Mouse (Mus musculus) heart, embryonic 12.5 days (tissue): ENCODE results near the gene Oaz3. TPM values are rescaled to one million over a fixed set of nuclear protein-coding genes. Genes with fewer than 3 reads are reported as not detected.

Experiments
- ATAC-seq: fragments of 200-750 bp; cut with Nextera tagmentation; 2 replicates; pipeline ENCODE4 v1.8.0; 2017; ENCODE audit warnings: moderate TSS enrichment, moderate library complexity; ENCODE audit not compliant: insufficient number of reproducible peaks, low FRiP score
- H3K27ac ChIP-seq: fragments of 300-500 bp; sonication (generic); 2 replicates; pipeline ENCODE4 v1.5.1; 2016; ENCODE audit warnings: mild to moderate bottlenecking, moderate library complexity; ENCODE audit not compliant: poor library complexity, severe bottlenecking
- H3K27me3 ChIP-seq: fragments of 300-500 bp; sonication (generic); replicated peaks from 2 replicates; pipeline ENCODE4 v1.6.1; 2016; ENCODE audit warnings: mild to moderate bottlenecking, moderate library complexity
- H3K36me3 ChIP-seq: fragments of 300-500 bp; sonication (generic); 2 replicates; pipeline ENCODE4 v1.6.1; 2016; ENCODE audit warnings: mild to moderate bottlenecking, moderate library complexity
- H3K4me1 ChIP-seq: fragments of 300-500 bp; sonication (generic); replicated peaks from 2 replicates; pipeline ENCODE4 v1.6.1; 2016; ENCODE audit warnings: mild to moderate bottlenecking
- H3K4me2 ChIP-seq: fragments of 300-500 bp; sonication (generic); 2 replicates; pipeline ENCODE4 v1.6.1; 2016; ENCODE audit warnings: mild to moderate bottlenecking, moderate library complexity
- H3K4me3 ChIP-seq: fragments of 300-500 bp; sonication (generic); 2 replicates; pipeline ENCODE4 v1.5.1; 2016; ENCODE audit warnings: mild to moderate bottlenecking
- H3K9ac ChIP-seq: fragments of 300-500 bp; sonication (generic); 2 replicates; pipeline ENCODE4 v1.6.1; 2016; ENCODE audit warnings: mild to moderate bottlenecking, moderate library complexity
- H3K9me3 ChIP-seq: fragments of 300-500 bp; sonication (generic); replicated peaks from 2 replicates; pipeline ENCODE4 v1.6.1; 2016; ENCODE audit warnings: mild to moderate bottlenecking, moderate library complexity
- WGBS: fragments of 180-500 bp; shearing (Covaris S2); methylation state at CpG from one replicate; pipeline ENCODE4 v1.1.7; 2016; 5-methylcytosine and 5-hydroxymethylcytosine counted together
- polyA plus RNA-seq: library from polyadenylated mRNA; unstranded; fragments of >200 nt; fragmentation: Nextera tagmentation; extraction: Ambion mirVana; gene quantifications from 2 replicates; pipeline ENCODE4 v1.2.1, GENCODE M21; 2016

Oaz3 gene
- polyA plus RNA-seq, 1 experiment from 2014 or later: 0.57 TPM

DNA sequence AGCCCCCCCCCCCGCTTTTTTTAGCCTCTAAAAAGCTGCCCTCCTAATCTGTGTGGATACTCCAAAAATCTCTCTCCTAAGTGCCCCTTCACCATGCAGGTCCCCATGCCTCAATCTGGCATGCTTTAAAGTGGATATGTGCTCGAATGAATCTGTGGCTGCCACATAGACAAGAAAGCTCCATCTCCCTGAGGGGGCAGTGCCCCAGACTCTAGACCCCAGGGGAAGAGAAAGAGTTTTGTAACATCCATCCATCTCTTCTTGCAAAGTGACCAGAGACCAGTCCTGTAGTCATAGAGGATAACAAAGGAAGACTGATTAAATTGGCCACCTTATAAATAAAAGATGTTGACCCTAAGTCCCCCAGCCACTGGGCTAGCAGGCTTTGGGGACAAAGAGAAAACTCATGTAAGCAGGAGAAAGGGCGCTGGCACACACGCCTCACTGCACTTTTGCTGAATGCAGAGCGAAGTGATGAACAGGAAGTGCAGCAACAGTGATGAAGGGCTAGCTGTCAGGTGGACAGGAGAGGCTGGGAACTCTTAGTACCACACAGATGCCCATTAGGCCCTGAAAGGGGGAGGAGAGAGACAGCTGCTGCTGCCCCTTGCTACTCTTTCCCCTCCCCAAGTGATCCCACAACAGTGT, 43.9 kb downstream of the Oaz3 start:
- WGBS: 43% methylated on average over 5 of the region's 5 CpGs
- Histone ChIP-seq H3K36me3 (no peaks in the 10 kb centered on the region), H3K4me1 (peaks cover 5% of the 10 kb centered on the region; the same call in 1 of the 2 replicates), H3K4me2 (peak overlapping the region; percentile 66), H3K27ac (no peak overlapping the region), H3K9ac (no peak overlapping the region), H3K4me3 (no peak overlapping the region), H3K9me3 (no peaks in the 10 kb centered on the region), H3K27me3 (peaks cover 87% of the 10 kb centered on the region)
- ATAC-seq: no peak

GRCm38 (mm10) chr3:94398943-94399481, 44.7 kb downstream of the Oaz3 start:
- ATAC-seq: no peak

DNA sequence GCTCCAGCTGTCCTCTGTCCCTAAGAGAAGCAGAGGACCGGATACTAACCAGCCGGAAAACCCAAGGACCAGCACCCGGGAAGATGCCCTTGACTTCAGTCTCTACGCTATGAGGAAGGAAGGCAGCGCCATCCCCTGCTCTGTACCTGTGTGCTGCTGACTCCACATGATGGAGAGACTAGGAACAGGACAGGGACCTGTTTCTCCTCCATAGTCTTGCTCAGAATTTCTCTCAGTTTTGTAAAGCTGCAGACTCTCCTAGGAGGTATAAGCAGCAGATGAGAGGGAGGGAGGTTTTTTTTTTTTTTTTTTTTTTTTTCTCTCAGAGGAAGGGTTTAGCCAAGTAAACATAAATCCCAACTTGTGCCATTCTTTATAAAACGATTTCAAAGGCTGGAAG, 45.5 kb downstream of the Oaz3 start, which contains the start of gene Lingo4:
Lingo4 (plus strand) TSS at position 301 of the 400 bp plus-strand sequence.
- peak within 1 kb of the TSS; percentile 66 for H3K4me2 ChIP-seq
- H3K27me3 ChIP-seq: peaks cover 73% of the 10 kb centered on the region
- no peak within 1 kb of the TSS for H3K27ac ChIP-seq
- peaks cover 5% of the 10 kb centered on the region; the same call in 1 of the 2 replicates for H3K4me1 ChIP-seq
- 61% methylated on average over 6 of the region's 6 CpGs for WGBS
- H3K9me3 ChIP-seq: no peaks in the 10 kb centered on the region
- no peaks in the 10 kb centered on the region for H3K36me3 ChIP-seq
- peak within 1 kb of the TSS; percentile 52; the same call in 1 of the 2 replicates for H3K9ac ChIP-seq
- no peak for ATAC-seq
- peak within 1 kb of the TSS; percentile 34 for H3K4me3 ChIP-seq

More at GRCm38 (mm10) chr3:94398943-94399481, 44.7 kb downstream of the Oaz3 start:
- H3K27ac ChIP-seq: no peak overlapping the region
- H3K4me3 ChIP-seq: peak overlapping the region; percentile 34
- H3K4me1 ChIP-seq: peaks cover 5% of the 10 kb centered on the region; the same call in 1 of the 2 replicates
- WGBS: 2% methylated on average over 20 of the region's 20 CpGs
- peak overlapping the region; percentile 52; the same call in 1 of the 2 replicates for H3K9ac ChIP-seq
- H3K27me3 ChIP-seq: peaks cover 81% of the 10 kb centered on the region
- H3K9me3 ChIP-seq: no peaks in the 10 kb centered on the region
- no peaks in the 10 kb centered on the region for H3K36me3 ChIP-seq
- H3K4me2 ChIP-seq: peak overlapping the region; percentile 66

GRCm38 (mm10) chr3:94396851-94397250, 46.9 kb downstream of the Oaz3 start:
- peaks cover 5% of the 10 kb centered on the region; the same call in 1 of the 2 replicates for H3K4me1 ChIP-seq
- H3K9ac ChIP-seq: no peak overlapping the region
- 68% methylated on average over 4 of the region's 4 CpGs for WGBS
- no peak for ATAC-seq
- no peaks in the 10 kb centered on the region for H3K36me3 ChIP-seq
- peaks cover 59% of the 10 kb centered on the region for H3K27me3 ChIP-seq
- H3K9me3 ChIP-seq: no peaks in the 10 kb centered on the region
- H3K4me3 ChIP-seq: no peak overlapping the region
- no peak overlapping the region for H3K4me2 ChIP-seq
- no peak overlapping the region for H3K27ac ChIP-seq

- Histone ChIP-seq H3K9ac (no peak overlapping the region), H3K36me3 (no peaks in the 10 kb centered on the region), H3K27ac (no peak overlapping the region), H3K9me3 (no peaks in the 10 kb centered on the region), H3K27me3 (peaks cover 54% of the 10 kb centered on the region), H3K4me3 (no peak overlapping the region), H3K4me1 (peaks cover 5% of the 10 kb centered on the region; the same call in 1 of the 2 replicates), H3K4me2 (no peak overlapping the region)
- ATAC-seq: no peak
- 59% methylated on average over 1 of the region's 1 CpGs for WGBS
Observed at GRCm38 (mm10) chr3:94396336-94396735, 47.4 kb downstream of the Oaz3 start.

DNA sequence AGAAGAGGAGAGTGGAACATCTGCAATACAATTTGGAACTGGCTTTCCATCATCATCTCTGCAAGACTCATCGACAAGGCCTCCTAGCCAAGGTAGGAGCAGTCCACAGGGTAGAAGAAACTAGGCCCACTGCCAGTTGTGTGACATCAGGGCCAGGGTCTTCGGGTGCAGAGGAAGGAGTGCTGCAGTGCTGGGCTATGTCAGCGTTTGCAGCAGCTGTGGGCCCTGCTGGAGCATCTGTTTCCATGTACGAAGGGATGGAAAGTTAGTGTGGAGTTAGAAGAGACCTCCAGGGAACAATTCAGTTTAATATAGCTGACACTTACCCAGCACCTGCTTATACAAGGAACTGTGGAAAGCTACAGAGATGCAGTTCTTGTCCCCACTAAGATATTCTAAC, 50.7 kb downstream of the Oaz3 start:
- Histone ChIP-seq H3K4me3 (no peak overlapping the region), H3K4me1 (no peaks in the 10 kb centered on the region), H3K9ac (no peak overlapping the region), H3K4me2 (no peak overlapping the region), H3K36me3 (no peaks in the 10 kb centered on the region), H3K27me3 (peaks cover 29% of the 10 kb centered on the region), H3K27ac (no peak overlapping the region), H3K9me3 (no peaks in the 10 kb centered on the region)
- WGBS: 59% methylated on average over 4 of the region's 4 CpGs
- no peak for ATAC-seq

- Histone ChIP-seq H3K4me3 (no peak overlapping the region), H3K27ac (no peak overlapping the region), H3K27me3 (peaks cover 22% of the 10 kb centered on the region), H3K4me1 (no peaks in the 10 kb centered on the region), H3K36me3 (no peaks in the 10 kb centered on the region), H3K9me3 (no peaks in the 10 kb centered on the region), H3K9ac (no peak overlapping the region), H3K4me2 (no peak overlapping the region)
- no peak for ATAC-seq
- WGBS: 75% methylated on average over 2 of the region's 2 CpGs
Observed at GRCm38 (mm10) chr3:94392128-94392527, 51.6 kb downstream of the Oaz3 start.

GRCm38 (mm10) chr3:94391001-94391400, 52.7 kb downstream of the Oaz3 start:
- 80% methylated on average over 5 of the region's 5 CpGs for WGBS
- no peak for ATAC-seq
- Histone ChIP-seq H3K9me3 (no peaks in the 10 kb centered on the region), H3K36me3 (no peaks in the 10 kb centered on the region), H3K4me1 (no peaks in the 10 kb centered on the region), H3K4me2 (no peak overlapping the region), H3K9ac (no peak overlapping the region), H3K4me3 (no peak overlapping the region), H3K27ac (no peak overlapping the region), H3K27me3 (peaks cover 15% of the 10 kb centered on the region)

GRCm38 (mm10) chr3:94389420-94389819, 54.3 kb downstream of the Oaz3 start:
- 93% methylated on average over 16 of the region's 16 CpGs for WGBS
- Histone ChIP-seq H3K4me3 (no peak overlapping the region), H3K4me2 (no peak overlapping the region), H3K36me3 (no peaks in the 10 kb centered on the region), H3K4me1 (no peaks in the 10 kb centered on the region), H3K9me3 (no peaks in the 10 kb centered on the region), H3K9ac (no peak overlapping the region), H3K27ac (no peak overlapping the region), H3K27me3 (peaks cover 9% of the 10 kb centered on the region)
- ATAC-seq: no peak

GRCm38 (mm10) chr3:94388047-94388446, 55.7 kb downstream of the Oaz3 start:
- Histone ChIP-seq H3K27ac (no peak overlapping the region), H3K9ac (no peak overlapping the region), H3K4me3 (no peak overlapping the region), H3K27me3 (peaks cover 9% of the 10 kb centered on the region), H3K9me3 (no peaks in the 10 kb centered on the region), H3K4me2 (no peak overlapping the region), H3K4me1 (no peaks in the 10 kb centered on the region), H3K36me3 (no peaks in the 10 kb centered on the region)
- ATAC-seq: no peak
- 58% methylated on average over 5 of the region's 5 CpGs for WGBS

- WGBS: 86% methylated on average over 10 of the region's 10 CpGs
- H3K36me3 ChIP-seq: no peaks in the 10 kb centered on the region
- no peak overlapping the region for H3K9ac ChIP-seq
- H3K4me1 ChIP-seq: no peaks in the 10 kb centered on the region
- H3K4me3 ChIP-seq: no peak overlapping the region
- no peak overlapping the region for H3K4me2 ChIP-seq
- H3K27me3 ChIP-seq: peaks cover 9% of the 10 kb centered on the region
- no peaks in the 10 kb centered on the region for H3K9me3 ChIP-seq
- no peak overlapping the region for H3K27ac ChIP-seq
- ATAC-seq: no peak
Observed at GRCm38 (mm10) chr3:94387391-94387790, 56.3 kb downstream of the Oaz3 start.
